Mouse (Mus musculus) stomach, postnatal 0 days (tissue): Measurements from ENCODE around the gene Tulp2.

Experiments used
- CTCF ChIP-seq: IDR thresholded peaks from 2 replicates; pipeline ENCODE4 v1.5.1; 2016; ENCODE audit warnings: antibody characterized with exemption, low read depth, mild to moderate bottlenecking, moderate library complexity
- EP300 ChIP-seq: optimal IDR thresholded peaks from 2 replicates; pipeline ENCODE3; 2016; ENCODE audit warnings: antibody characterized with exemption

- TF ChIP-seq CTCF (peak; percentile 31; the same call in 1 of the 2 replicates), EP300 (no peak)
Observed at GRCm38 (mm10) chr7:45490822-45491221, 9.1 kb downstream of the Tulp2 start.
